Mouse (Mus musculus) cerebellum, postnatal 25 days (tissue): ENCODE measurements at regions not wholly inside any gene's neighbourhood (a gene's known extent, or its start where the extent isn't known, plus 50 kb on each side); places are given as distances from the start of the nearest gene placed in this dataset.
A peak's percentile ranks its signal among the peaks of the same experiment; 100 is the strongest.

Experiments
- DNase-seq, 2 experiments: peaks; one replicate each; pipeline ENCODE4 v3.0.0; 2021; ENCODE audit warnings: mixed read lengths in 2 of 2

DNA sequence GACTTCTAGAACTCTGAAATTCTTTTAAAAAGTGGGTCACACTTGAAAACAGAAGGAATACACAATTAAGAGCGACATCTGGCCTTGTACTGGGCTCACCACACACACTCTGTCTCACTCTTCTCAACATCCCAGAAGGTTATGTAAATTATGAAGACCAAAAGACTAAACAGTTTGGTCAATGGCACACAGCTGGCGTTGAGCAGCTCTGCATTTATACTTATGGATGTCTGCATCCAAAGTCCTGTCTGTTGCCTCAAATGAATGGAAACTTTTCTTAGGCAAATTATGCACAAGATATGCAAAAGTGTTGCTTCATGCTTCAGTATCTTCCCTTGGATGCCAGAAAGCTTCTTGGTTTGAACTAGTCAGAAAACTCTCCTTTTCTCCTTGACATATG lies 323.5 kb downstream of the Ppp3ca start:
- no peak for DNase-seq

DNA sequence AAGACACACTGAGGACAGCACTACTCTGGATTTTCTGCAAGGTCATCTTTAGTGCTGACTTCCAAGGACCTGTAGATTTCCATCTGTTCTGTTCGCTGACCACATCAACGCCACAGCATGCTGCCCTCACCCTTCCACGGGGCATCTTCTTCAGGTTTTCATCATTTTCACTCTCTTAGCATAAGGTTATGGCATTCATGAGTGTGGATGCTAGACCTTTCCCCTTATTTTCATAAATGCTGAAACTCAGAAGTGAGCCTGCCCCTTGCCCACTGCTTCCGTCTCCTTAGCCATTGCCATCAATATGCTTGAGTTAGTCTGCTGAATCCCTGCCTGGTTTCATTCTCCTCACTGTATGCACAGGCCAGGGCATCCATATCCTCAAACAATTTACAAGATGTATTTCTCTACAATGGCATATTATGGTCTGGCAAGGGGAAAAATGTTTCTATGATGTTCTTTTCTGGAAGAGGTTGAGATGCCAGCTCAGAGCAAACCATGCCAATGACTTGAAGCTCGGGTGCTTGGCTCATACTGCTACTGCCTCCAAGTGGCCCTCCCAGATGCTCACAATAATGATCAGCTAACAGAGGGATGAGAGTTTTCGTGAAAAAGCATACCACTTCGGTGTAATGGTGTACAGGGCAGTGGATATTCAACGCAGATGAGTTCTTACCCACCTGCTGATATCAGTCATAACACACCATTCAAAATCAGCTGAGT lies 324.6 kb downstream of the Ppp3ca start:
- peak; percentile 61 to 64 for DNase-seq

DNA sequence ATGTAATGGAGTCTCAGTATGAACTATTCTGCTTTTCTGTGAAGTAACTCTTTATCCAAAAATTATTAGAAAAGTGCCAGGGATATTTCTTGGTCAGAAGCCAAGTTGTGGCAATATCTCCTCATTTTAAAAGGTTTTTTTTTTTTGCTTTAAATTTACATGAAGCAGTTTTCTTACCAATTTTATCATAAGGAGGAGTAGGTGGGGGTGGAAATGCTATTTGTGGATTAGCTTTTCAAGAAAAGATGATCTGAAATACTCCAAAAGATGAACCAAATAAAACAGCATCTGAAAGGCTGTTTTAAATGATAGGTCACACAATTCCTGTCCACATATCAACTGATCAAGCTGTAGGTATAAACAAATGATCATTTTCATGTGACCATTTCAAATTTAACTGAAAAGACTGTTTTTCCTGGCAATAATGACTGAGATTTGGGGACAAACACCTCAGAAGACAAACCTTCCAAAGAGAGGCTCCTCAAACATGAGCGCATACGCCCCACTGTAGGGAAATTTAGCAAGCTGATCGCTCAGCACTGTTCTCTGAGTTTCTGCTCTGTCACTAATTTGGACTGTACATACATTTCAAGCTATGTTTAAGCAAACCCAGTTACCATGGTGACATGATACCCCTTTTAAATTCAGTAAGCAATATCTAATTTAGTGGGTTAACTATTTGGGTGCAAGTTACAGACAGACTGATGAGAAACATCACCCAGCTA lies 325.8 kb downstream of the Ppp3ca start:
- no peak for DNase-seq

DNA sequence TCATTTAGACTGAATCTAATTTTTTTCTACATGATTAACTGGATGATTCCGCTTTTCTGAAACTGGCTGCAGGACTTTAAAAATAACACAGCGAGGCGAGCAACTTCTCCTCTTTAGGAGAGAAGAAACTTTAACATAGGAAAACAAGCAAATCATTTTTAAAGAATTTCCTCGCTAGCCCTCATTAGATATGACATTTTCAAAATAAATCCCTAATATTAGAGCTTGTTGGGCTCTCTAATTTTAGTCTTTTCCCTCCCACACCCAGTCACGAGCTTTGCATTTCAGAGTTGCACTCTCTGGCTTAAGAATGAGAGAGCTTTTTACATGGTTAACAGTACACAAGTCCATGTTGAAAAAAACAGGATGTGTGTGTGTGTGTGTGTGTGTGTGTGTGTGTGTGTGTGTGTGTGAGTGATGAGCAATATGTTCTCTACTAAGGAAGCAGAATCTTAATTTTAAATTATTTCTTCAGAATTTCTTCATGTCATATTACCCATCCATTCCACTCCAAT lies 326.5 kb downstream of the Ppp3ca start:
- no peak for DNase-seq

DNA sequence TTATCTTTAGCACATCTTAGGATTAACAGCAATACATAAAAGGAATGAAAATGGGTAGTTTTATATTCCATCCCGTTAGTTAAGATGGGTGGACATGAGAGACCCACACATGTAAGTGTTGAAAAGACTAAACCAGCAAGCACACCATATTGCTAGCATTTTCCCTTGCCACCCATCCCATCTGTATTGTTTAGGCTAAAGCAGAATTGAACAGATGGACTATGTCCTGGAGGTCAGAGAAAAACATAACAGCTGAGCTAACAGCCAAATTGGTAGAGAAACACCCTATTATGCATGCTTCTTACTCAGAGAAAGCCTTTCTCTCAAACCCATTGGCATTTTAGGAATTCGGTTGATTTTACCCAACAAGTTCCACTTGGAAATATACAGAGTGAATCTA lies 329.3 kb upstream of the Emcn start:
- DNase-seq, result peak in 1 of 2 experiments; percentile 21

DNA sequence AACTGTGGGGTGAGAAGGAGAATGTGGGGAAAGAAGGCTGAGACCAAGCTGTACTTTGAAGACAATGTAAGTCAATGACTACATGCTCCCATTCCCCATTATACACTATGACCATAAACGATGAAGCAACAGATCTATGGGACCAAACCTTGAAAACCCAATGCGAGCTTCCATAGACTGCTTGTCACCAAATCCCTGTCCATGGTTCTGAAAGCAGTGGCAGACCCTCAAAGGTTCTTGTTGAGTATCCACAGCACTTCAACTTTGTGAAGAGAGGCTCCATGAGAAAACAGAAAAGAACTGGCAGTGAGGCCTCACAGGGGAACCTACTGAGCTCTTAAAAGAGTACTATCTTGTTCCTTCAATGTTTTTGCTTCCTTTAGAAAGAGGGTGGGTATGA lies 326.2 kb upstream of the Emcn start:
- no peak for DNase-seq

DNA sequence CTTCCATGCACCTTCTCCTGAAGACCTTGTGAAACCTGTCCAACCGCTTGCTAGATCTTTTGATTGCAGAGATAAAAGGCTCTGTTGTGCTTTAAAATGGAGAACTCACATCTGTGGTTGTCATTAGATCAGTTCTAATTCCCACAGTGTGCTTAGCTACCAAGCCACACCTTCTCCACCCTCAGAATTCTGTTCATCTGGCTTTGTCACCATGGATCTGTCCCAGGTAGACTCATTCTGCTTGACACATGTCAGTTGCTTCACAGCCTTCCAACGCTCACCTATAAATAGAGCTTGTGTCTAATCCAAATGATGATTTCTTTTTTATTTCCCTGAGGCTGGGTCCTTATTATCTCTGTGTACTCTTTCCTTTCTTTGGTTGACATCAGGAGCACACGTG lies 325.7 kb upstream of the Emcn start:
- DNase-seq, result no peak

DNA sequence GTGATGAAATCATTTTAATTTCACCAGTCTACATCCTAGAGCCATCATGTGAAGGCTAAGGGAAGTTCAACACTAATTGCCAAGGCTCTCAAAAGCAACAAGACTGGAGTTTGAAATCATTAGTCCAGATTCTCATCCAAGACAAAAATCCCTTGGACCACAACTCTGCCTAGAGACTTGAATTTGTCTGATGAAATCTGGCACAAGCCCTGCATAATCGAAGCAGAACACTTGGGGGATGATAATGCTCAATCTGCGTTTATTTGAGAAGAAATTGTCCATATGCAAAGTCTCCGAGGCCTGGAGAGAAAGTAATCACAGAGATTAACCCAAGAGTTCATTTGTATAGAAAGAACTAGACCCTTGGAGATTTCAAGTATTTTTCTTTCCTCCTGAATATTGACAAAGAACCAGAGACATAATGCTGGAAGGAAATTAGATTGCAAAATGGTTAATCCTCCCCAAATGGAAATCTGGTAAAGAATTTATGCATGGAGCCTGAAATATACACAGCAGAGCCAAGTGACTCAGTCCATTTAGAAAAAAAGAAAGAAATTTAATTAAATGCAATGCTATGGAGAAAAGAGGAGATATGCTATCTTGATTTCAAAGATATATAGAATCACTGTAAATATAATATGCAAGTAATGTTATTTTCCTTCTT lies 320.8 kb upstream of the Emcn start:
- no peak for DNase-seq

DNA sequence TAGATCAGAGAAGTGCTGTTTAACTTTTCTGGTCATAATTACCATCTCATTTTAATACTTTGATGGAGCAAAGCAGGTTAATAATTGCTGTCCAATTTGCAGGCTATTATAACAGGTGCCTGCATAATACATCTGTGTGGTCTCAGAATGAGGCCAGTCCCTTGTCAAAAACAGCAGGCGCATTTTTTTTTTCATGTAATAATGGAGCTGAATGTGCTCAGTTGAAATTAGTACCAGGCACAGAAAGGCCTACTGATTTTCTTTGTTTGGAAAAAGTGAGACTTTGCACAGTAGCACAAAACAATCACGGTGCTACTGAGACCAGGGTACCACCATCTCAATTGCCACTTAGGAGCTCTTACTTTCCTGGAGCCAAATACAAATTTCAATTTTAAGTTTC lies 311.3 kb upstream of the Emcn start:
- DNase-seq, result no peak

DNA sequence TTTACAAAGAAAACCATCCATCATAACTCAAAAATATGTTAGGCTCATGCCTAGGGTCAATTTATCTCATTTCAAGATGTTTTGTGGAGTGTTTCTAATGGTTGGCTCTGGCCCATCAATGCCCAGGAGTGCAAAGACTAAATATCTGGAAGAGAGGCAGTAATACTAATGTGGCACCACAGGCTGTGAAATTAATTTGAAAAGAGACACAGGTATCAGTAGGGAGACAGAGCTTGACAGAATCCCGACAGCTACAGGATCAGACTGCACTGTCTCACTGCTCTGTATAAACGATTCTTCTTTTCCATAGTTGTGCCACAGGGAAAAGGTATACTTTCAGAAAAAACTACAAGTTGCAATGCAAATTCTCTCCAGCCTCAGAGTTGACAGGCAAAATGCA lies 308.1 kb upstream of the Emcn start:
- DNase-seq, result no peak

DNA sequence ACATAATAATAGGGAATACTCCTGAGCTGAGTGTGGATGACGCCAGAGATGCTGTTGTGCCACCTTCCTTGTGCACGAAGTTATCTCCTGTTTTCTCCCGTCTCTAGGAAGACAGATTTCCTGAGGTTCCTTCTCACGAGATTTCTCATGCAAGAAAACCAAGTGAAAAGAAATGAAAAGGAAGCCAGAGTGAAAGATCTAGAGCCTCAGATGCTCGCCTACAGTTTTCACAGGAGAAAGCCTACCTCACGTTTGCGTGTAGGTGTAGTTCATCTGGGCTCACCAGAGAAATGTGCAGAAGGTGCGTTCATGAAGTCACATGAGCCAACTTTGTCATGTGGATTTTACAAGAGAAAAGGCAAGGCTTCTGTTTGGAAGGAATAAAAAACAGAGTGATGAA lies 301.2 kb upstream of the Emcn start:
- no peak for DNase-seq

DNA sequence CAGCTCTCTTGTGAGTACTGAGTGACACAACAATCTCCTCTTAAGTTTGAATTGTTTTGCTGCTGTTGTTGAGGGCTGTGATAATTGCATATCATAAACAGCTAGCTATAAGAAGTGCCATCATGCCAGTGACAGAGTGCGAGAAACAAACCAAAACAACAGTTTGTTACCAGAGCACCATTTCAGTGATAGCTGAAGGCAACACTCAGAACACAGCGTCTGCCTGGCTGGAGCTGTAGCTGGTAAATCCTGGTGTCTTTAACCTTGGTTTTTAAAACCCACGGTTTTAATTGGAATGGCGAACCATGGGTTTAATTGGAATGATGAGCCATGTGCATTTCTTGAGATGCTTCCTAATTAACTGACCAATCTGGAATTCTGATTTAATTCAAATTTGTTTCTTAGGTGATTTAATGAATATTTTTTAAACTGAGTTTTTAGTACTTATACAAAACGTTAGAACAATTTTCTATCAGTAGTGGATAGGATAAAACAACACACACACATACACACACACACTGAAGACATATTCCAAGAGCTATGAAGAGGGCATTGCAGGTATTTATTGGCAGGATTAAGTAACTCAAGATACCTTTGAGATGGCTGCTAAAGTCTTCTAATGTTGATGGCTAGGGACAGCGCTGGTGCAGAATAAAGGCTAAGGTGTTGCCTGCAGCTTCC lies 284.2 kb upstream of the Emcn start:
- no peak for DNase-seq

DNA sequence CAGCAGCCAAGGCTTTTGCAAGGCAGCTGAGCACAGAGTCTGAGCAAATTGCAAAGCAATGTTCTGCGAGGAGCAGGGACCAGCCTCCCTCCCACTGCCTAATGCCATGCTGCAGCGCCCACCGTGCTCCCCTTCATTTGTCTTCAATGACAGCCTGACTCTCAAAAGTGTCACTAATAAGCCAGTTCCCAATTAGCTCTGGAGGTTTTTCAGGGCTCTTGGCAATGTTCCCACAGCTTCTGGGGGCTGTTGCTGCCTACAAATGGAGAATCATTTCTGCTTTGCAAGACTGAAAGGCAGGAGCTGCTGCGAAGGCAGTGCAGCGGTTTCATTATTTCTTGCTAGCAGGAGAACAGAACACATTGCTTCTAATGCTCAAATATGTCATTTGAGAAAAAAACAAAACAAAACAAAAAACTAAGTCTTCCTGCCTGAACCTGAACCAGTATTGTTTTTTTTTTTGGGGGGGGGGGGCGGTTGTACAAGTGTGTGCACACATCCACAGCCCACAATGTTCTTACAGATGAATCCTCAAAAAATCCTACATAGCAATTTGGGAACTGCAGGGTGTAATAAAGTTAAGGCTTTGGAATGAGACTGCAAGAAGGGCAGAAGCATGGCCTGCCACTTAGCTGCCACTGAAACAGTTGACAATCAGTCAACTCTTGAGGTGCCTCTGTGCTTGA lies 283.5 kb upstream of the Emcn start:
- peak; percentile 39 to 40 for DNase-seq

DNA sequence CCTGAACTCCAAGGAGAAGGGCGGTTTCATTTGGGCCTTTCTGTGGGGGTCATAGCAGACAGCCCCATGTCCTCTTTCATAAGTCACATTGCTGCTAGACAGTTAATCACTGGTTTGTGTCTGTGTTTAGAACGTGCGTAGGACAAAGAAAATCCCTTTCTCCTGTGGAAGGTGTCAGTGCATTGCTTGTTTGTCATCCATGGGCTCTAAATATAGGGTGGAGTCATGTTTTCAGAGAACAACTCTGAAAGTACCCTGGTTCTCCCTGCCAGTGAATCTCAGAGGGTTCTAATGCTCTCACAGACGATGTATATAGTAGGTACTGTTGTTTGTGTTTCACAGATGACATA lies 283.0 kb upstream of the Emcn start:
- no peak for DNase-seq

DNA sequence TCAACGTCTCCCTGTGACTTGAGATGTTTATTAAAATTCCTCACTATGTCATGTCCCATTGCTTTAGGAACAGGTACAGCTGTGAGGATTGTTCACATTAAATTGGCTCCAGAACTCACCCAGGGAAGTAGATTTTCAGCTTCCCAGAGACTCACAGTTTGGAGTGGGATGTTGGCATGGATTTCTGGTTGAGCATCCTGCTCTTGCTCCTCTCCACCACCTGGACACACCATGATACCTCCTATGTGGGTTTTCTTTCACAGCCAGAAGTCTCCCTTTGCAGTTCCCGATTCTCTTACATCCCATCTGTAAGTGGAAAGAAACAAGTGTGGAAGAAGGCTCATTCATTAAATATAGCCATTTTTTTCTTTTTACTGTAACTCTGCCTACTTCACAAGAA lies 278.8 kb upstream of the Emcn start:
- DNase-seq, result peak; percentile 33 to 49

DNA sequence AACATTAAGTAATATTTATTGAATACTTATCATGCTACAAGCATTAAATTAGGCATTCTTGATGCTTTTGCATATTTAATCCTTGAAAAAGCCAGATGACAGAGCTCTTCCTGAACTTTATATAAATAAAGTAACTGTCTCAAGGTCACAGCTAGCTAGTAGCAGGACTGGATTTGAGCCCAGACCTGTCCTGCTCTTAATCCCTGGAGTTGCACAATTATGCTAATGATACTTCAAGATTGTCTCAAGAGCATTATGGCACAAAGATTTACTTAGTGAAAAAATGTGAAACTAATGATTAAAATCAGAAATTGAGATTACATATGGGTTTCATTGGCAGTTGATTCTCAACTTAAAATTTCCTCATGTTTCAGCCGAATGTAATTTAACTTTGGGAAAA lies 273.5 kb upstream of the Emcn start:
- no peak for DNase-seq

DNA sequence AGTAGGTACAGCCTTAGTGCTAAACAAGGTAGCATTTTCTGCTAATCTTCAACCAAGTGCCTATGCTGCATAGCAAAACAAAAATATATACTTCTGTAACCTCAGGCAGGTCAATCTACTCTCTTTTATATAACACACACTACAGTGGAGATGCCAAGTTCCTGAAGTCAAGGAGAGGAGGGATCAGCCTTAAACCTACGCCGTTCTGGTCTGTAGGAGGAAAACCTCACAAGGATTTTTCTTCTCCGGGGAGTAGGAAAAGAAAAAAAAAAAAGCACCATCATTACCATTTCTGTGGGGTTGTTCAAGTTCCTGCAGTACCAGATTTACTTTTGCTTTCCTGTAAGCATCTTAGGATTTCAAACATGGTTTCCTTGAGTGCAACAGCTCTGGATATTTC lies 271.5 kb upstream of the Emcn start:
- no peak for DNase-seq

DNA sequence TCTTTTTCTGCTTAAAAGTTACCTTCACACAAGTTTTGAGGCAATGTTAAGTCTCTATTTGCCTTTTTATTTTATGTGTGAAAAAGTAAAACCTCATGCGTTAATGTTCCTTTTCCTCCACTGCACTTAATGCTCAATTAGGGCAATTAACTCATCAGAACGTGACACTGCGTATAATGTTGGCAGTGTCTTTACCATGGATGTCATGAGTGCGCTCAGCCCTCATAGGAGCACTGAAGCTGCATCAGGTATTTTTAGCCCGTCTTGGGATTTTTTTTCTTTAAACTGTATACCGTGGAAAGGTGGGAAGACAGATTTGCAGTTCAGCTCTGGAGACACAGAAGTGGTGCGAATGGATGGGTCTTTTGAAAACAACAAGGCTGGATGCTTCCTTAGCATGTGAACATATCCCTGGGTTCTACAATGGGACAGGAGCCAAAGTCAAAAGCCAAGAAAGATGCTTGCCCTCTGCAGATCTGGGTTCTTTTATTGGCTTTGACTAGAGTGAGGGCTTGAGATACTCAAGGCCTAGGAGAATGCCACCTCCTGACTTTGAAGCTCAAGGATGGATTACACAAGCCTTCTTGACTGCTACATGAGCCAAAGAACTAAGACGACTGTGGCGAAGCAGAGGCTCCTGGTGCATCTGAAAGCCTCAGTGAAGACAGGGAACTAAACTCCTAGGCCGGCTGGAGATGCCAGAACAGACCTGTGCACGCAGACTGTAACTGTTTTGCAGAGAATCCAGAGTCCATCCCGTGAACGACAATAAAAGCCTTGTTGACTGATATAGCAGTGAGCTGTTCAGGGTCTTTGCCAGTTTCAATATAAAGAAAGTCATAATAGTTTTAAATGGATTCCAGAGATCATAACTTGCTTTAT lies 262.9 kb upstream of the Emcn start:
- DNase-seq, result peak in 1 of 2 experiments; percentile 16

DNA sequence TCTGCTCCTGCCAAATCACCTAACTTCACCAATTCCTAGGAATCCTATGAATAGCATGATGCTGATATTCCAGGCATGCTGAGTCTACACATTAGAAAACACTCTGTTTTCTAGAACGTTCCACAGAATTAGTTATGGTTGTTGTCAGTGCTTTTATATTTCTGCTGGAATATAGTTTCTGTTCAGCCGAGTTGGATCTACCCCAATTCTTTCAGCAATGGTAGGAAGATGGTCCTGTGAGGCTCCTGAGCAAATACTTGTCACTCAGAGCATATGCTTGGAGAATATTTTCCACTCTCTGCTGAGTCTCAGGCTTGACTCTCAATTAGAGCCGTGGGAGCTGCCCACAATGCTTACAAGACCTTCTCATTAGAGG lies 262.3 kb upstream of the Emcn start:
- DNase-seq, result no peak

DNA sequence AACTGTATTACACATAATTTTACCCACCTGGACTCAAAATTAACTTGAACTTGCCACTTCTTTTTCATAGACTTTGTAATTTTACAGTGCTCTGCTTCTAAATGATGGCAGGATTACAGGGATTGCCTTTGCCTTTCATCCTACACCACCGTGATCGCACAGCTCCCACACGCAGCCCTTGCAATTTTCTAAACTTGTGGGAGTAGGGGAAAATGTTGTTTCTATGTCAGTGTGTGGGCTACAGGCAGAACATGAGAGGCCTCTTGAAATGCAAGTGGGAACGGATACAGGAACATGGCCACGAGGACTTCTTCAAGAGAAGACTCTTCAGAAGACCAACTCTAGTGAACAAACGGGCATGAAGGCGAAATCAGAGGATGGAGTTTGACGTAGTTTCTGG lies 254.0 kb upstream of the Emcn start:
- no peak for DNase-seq

DNA sequence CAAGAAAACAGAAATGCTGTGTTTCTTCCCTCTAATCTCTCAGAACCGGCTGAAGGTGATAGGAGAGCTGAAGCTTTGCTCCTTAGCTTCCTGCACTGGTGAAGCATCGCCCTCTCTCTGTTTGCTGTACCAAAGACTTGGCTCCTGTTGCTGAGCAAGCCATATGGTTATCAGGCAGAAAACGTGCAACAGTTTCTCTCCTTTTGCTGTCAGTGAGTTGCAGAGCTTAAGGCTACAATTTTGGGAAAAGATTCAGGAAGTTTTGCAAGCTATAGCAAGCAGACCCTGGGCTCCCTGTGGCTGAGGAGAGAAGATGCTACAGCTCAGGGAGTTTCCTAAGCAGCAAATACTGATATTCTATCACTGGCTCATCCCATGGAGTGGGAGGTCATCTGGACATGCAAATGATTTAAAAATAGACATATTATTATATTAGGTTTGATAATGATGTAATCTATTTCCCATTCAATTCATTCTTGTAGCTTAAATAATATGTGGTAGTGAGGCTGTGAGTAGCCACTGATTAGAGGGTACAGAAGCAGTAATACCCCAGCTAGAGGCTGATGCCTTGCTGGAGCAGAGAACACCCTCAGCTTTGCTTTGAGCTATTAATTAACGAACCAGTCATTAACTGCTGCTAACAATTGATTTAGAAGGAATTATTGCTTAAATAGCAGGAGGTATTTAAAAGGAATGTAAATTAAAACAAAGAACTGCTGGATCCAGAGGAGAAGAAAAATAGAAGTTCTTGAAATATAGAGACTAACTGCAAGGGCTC lies 240.1 kb upstream of the Emcn start:
- DNase-seq, result peak; percentile 73 to 75
